Mouse (Mus musculus): ENCODE data around the gene Dyrk1a. TPM values are rescaled to one million over a fixed set of nuclear protein-coding genes. Genes with fewer than 3 reads are reported as not detected.

Dyrk1a gene
- polyA plus RNA-seq, 1 experiment, result 25.5 TPM

- WGBS, result 72% methylated on average over 7 of the region's 7 CpGs
- H3K27ac ChIP-seq (ENCODE audit: insufficient read depth, low read depth, low read length), result no peak overlapping the region
- H3K36me3 ChIP-seq (ENCODE audit: control insufficient read depth, insufficient read depth, low read length), result no peaks in the 10 kb centered on the region
- H3K4me3 ChIP-seq (ENCODE audit: insufficient read depth, low read depth, low read length), result no peak overlapping the region
- peaks cover 10% of the 10 kb centered on the region; the same call in 1 of the 2 replicates for H3K4me1 ChIP-seq (ENCODE audit: control insufficient read depth, insufficient read depth, low read length)
- TF ChIP-seq POLR2A (IDR thresholded peaks at IDR 0.05; ENCODE audit: low read depth, low read length) (no peak), CTCF (conservative IDR thresholded peaks at IDR 0.05; ENCODE audit: insufficient read depth, insufficient read length, low read depth, low read length) (no peak)
- no peaks in the 10 kb centered on the region for H3K27me3 ChIP-seq (replicated peaks; ENCODE audit: control insufficient read depth, insufficient read depth, low read length)
- no peak for DNase-seq
Observed at GRCm38 (mm10) chr16:94720476-94721153, 150.8 kb downstream of the Dyrk1a start.

GRCm38 (mm10) chr16:94721549-94722006 lies 151.8 kb downstream of the Dyrk1a start:
- no peak for DNase-seq
- no peak overlapping the region for H3K4me3 ChIP-seq (ENCODE audit: insufficient read depth, low read depth, low read length)
- 62% methylated on average over 10 of the region's 10 CpGs for WGBS
- H3K4me1 ChIP-seq (ENCODE audit: control insufficient read depth, insufficient read depth, low read length), result peaks cover 10% of the 10 kb centered on the region; the same call in 1 of the 2 replicates
- no peak for TF ChIP-seq CTCF (conservative IDR thresholded peaks at IDR 0.05; ENCODE audit: insufficient read depth, insufficient read length, low read depth, low read length)
- no peak for TF ChIP-seq POLR2A (IDR thresholded peaks at IDR 0.05; ENCODE audit: low read depth, low read length)
- no peak overlapping the region for H3K27ac ChIP-seq (ENCODE audit: insufficient read depth, low read depth, low read length)
- H3K36me3 ChIP-seq (ENCODE audit: control insufficient read depth, insufficient read depth, low read length), result no peaks in the 10 kb centered on the region
- H3K27me3 ChIP-seq (replicated peaks; ENCODE audit: control insufficient read depth, insufficient read depth, low read length), result no peaks in the 10 kb centered on the region

GRCm38 (mm10) chr16:94722936-94723335 lies 153.1 kb downstream of the Dyrk1a start:
- Histone ChIP-seq H3K27ac (ENCODE audit: insufficient read depth, low read depth, low read length) (no peak overlapping the region), H3K27me3 (replicated peaks; ENCODE audit: control insufficient read depth, insufficient read depth, low read length) (no peaks in the 10 kb centered on the region), H3K4me3 (ENCODE audit: insufficient read depth, low read depth, low read length) (no peak overlapping the region), H3K4me1 (ENCODE audit: control insufficient read depth, insufficient read depth, low read length) (peaks cover 10% of the 10 kb centered on the region; the same call in 1 of the 2 replicates), H3K36me3 (ENCODE audit: control insufficient read depth, insufficient read depth, low read length) (no peaks in the 10 kb centered on the region)
- TF ChIP-seq POLR2A (IDR thresholded peaks at IDR 0.05; ENCODE audit: low read depth, low read length) (no peak), CTCF (conservative IDR thresholded peaks at IDR 0.05; ENCODE audit: insufficient read depth, insufficient read length, low read depth, low read length) (no peak)
- WGBS, result 85% methylated on average over 12 of the region's 12 CpGs
- no peak for DNase-seq

GRCm38 (mm10) chr16:94724061-94724596 lies 154.3 kb downstream of the Dyrk1a start:
- under 1% methylated on average over 23 of the region's 23 CpGs for WGBS
- DNase-seq, result peak; percentile 92
- Histone ChIP-seq H3K4me3 (ENCODE audit: insufficient read depth, low read depth, low read length) (peak overlapping the region; percentile 70), H3K36me3 (ENCODE audit: control insufficient read depth, insufficient read depth, low read length) (no peaks in the 10 kb centered on the region), H3K4me1 (ENCODE audit: control insufficient read depth, insufficient read depth, low read length) (peaks cover 10% of the 10 kb centered on the region; the same call in 1 of the 2 replicates), H3K27me3 (replicated peaks; ENCODE audit: control insufficient read depth, insufficient read depth, low read length) (no peaks in the 10 kb centered on the region), H3K27ac (ENCODE audit: insufficient read depth, low read depth, low read length) (peak overlapping the region; percentile 35; the same call in 1 of the 2 replicates)
- TF ChIP-seq CTCF (conservative IDR thresholded peaks at IDR 0.05; ENCODE audit: insufficient read depth, insufficient read length, low read depth, low read length), result no peak
- no peak for TF ChIP-seq POLR2A (IDR thresholded peaks at IDR 0.05; ENCODE audit: low read depth, low read length)

GRCm38 (mm10) chr16:94724747-94725211 lies 155.0 kb downstream of the Dyrk1a start:
- no peaks in the 10 kb centered on the region for H3K36me3 ChIP-seq (ENCODE audit: control insufficient read depth, insufficient read depth, low read length)
- peak overlapping the region; percentile 70 for H3K4me3 ChIP-seq (ENCODE audit: insufficient read depth, low read depth, low read length)
- peak; percentile 12 for DNase-seq
- H3K27ac ChIP-seq (ENCODE audit: insufficient read depth, low read depth, low read length), result peak overlapping the region; percentile 35; the same call in 1 of the 2 replicates
- peaks cover 10% of the 10 kb centered on the region; the same call in 1 of the 2 replicates for H3K4me1 ChIP-seq (ENCODE audit: control insufficient read depth, insufficient read depth, low read length)
- no peaks in the 10 kb centered on the region for H3K27me3 ChIP-seq (replicated peaks; ENCODE audit: control insufficient read depth, insufficient read depth, low read length)
- WGBS, result 3% methylated on average over 18 of the region's 18 CpGs
- TF ChIP-seq POLR2A (IDR thresholded peaks at IDR 0.05; ENCODE audit: low read depth, low read length), result no peak
- TF ChIP-seq CTCF (conservative IDR thresholded peaks at IDR 0.05; ENCODE audit: insufficient read depth, insufficient read length, low read depth, low read length), result no peak

GRCm38 (mm10) chr16:94729236-94729635 lies 159.4 kb downstream of the Dyrk1a start:
- H3K4me3 ChIP-seq (ENCODE audit: insufficient read depth, low read depth, low read length), result no peak overlapping the region
- whole genome bisulfite sequencing, result 89% methylated on average over 6 of the region's 6 CpGs
- no peak overlapping the region for H3K27ac ChIP-seq (ENCODE audit: insufficient read depth, low read depth, low read length)
- no peaks in the 10 kb centered on the region for H3K27me3 ChIP-seq (replicated peaks; ENCODE audit: control insufficient read depth, insufficient read depth, low read length)
- DNase-seq, result no peak
- no peak for TF ChIP-seq POLR2A (IDR thresholded peaks at IDR 0.05; ENCODE audit: low read depth, low read length)
- TF ChIP-seq CTCF (conservative IDR thresholded peaks at IDR 0.05; ENCODE audit: insufficient read depth, insufficient read length, low read depth, low read length), result no peak
- H3K4me1 ChIP-seq (ENCODE audit: control insufficient read depth, insufficient read depth, low read length), result peaks cover 7% of the 10 kb centered on the region; the same call in 1 of the 2 replicates
- no peaks in the 10 kb centered on the region for H3K36me3 ChIP-seq (ENCODE audit: control insufficient read depth, insufficient read depth, low read length)

GRCm38 (mm10) chr16:94731027-94731426 lies 161.2 kb downstream of the Dyrk1a start:
- H3K4me1 ChIP-seq (ENCODE audit: control insufficient read depth, insufficient read depth, low read length), result no peaks in the 10 kb centered on the region
- H3K4me3 ChIP-seq (ENCODE audit: insufficient read depth, low read depth, low read length), result no peak overlapping the region
- H3K27me3 ChIP-seq (replicated peaks; ENCODE audit: control insufficient read depth, insufficient read depth, low read length), result no peaks in the 10 kb centered on the region
- TF ChIP-seq CTCF (conservative IDR thresholded peaks at IDR 0.05; ENCODE audit: insufficient read depth, insufficient read length, low read depth, low read length) (no peak), POLR2A (IDR thresholded peaks at IDR 0.05; ENCODE audit: low read depth, low read length) (no peak)
- H3K27ac ChIP-seq (ENCODE audit: insufficient read depth, low read depth, low read length), result no peak overlapping the region
- DNase-seq, result no peak
- 52% methylated on average over 12 of the region's 12 CpGs for WGBS
- no peaks in the 10 kb centered on the region for H3K36me3 ChIP-seq (ENCODE audit: control insufficient read depth, insufficient read depth, low read length)

All from kidney, adult 2 months (tissue).